Mouse (Mus musculus): ENCODE data around the gene Adamts4. TPM values are rescaled to one million over a fixed set of nuclear protein-coding genes. Genes with fewer than 3 reads are reported as not detected.

The Adamts4 gene
- 6.3 and 6.8 TPM in 2 replicates for polyA plus RNA-seq (2015; fragmentation: Nextera tagmentation; extraction: Ambion mirVana)

GRCm38 (mm10) chr1:171249913-171250600 lies at the start of gene Adamts4:
Adamts4 (plus strand) TSS chr1:171250421.
- 0 out of 2 replicates have a peak, but pooled peaks cover 3% of the 10 kb centered on the region for H3K36me3 ChIP-seq
- H3K4me3 ChIP-seq (replicated peaks), result peak within 1 kb of the TSS; percentile 35
- peak within 1 kb of the TSS; percentile 83 for H3K27ac ChIP-seq
- peak within 1 kb of the TSS; percentile 64 for H3K4me2 ChIP-seq (replicated peaks)
- no peaks in the 10 kb centered on the region for H3K9me3 ChIP-seq
- H3K9ac ChIP-seq, result peak within 1 kb of the TSS; percentile 39
- H3K4me1 ChIP-seq (replicated peaks), result peaks cover 50% of the 10 kb centered on the region
- ATAC-seq, result no peak
- 0 out of 2 replicates have a peak, but pooled peaks cover 4% of the 10 kb centered on the region for H3K27me3 ChIP-seq (replicated peaks)
- 18% methylated on average over 5 of the region's 5 CpGs for WGBS

DNA sequence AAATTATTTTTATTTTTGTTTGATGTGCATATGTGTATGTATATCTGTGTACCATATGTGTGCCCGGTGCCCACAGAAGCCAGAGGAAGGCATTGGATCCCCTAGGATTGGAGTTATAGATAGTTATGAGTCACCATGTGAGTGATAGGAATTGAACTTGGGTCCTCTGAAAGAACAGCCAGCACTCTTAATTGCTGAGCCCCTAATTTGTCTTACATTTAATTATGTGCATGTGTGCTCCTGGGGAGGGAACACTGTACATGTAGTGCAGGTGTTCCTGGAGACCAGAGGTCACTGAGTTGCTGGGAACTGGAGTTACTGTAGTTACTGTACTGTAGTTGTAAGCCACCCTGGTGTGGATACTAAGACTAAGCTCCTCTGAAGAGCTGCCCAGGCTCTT lies 49.5 kb upstream of the Adamts4 start:
- Histone ChIP-seq H3K27me3 (replicated peaks) (peaks cover 6% of the 10 kb centered on the region), H3K36me3 (no peaks in the 10 kb centered on the region), H3K4me1 (replicated peaks) (peaks cover 6% of the 10 kb centered on the region), H3K4me3 (replicated peaks) (no peak overlapping the region), H3K4me2 (replicated peaks) (no peak overlapping the region), H3K9me3 (no peaks in the 10 kb centered on the region), H3K9ac (no peak overlapping the region), H3K27ac (no peak overlapping the region)
- no peak for ATAC-seq
- WGBS, result 93% methylated on average over 1 of the region's 1 CpGs

DNA sequence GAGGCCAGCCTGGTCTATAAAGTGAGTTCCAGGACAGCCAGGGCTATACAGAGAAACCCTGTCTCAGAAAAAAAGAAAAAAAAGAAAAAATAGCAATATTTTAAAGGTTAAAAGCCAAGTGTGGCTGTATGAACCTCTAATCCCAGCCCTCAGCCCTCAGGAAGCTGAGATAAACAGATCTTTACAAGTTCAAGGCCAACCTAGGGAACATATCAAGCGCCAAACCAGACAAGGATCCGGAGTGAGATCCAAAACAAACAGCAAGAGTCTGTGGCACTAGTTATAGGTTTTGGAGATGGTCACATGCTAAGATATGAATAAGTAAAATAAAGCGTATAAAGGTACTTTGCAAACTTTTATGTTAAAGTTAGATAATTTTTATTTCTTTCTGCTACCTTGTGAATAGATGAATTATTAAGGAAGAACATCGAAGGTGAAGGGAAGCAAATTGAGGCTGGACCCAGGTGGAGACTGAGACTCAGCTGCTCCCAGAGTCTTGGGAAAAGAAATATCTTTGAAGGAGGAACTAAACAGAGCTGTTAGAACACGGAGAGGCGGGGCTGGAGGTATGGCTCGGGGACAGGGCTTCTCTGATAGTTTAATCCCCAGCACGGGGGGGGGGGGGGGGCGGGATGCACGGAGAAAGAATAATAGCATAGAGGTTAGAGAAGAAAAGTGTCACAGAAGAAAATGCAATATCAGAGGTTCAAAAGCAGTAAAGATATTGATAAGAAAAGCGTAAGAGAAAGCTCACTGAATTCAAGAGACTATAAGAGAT lies 46.6 kb upstream of the Adamts4 start:
- WGBS, result 51% methylated on average over 11 of the region's 11 CpGs
- no peak overlapping the region for H3K4me2 ChIP-seq (replicated peaks)
- no peaks in the 10 kb centered on the region for H3K36me3 ChIP-seq
- no peak; the same call in 1 of the 2 replicates for ATAC-seq
- H3K9me3 ChIP-seq, result no peaks in the 10 kb centered on the region
- H3K4me3 ChIP-seq (replicated peaks), result no peak overlapping the region
- H3K4me1 ChIP-seq (replicated peaks), result no peaks in the 10 kb centered on the region
- H3K27me3 ChIP-seq (replicated peaks), result no peaks in the 10 kb centered on the region
- no peak overlapping the region for H3K9ac ChIP-seq
- H3K27ac ChIP-seq, result no peak overlapping the region

DNA sequence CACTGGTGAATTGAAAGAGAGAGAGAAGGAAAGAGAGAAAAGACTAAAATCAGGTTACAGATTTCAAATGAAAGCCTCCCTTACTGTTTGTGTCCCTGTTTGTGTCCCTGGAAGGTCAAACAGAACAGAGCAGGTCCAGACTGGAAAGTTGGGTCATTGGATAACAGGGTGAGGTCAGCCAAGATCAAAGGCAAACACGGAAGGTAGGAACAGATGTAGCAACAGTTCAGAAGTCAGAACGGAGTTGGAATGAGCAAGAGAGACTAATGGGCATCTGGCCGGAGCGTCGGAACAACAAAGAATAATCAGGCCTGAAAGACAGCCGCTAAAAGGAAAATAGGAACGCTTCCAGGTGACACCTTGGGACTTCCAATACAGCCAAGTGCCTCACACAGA lies 46.0 kb upstream of the Adamts4 start:
- 59% methylated on average over 7 of the region's 7 CpGs for WGBS
- Histone ChIP-seq H3K4me3 (replicated peaks) (no peak overlapping the region), H3K9ac (no peak overlapping the region), H3K9me3 (no peaks in the 10 kb centered on the region), H3K4me1 (replicated peaks) (no peaks in the 10 kb centered on the region), H3K36me3 (no peaks in the 10 kb centered on the region), H3K4me2 (replicated peaks) (no peak overlapping the region), H3K27ac (no peak overlapping the region), H3K27me3 (replicated peaks) (no peaks in the 10 kb centered on the region)
- ATAC-seq, result peak; percentile 61; the same call in 1 of the 2 replicates

- Histone ChIP-seq H3K9me3 (no peaks in the 10 kb centered on the region), H3K27ac (no peak overlapping the region), H3K4me3 (replicated peaks) (no peak overlapping the region), H3K27me3 (replicated peaks) (no peaks in the 10 kb centered on the region), H3K4me1 (replicated peaks) (no peaks in the 10 kb centered on the region), H3K9ac (no peak overlapping the region), H3K4me2 (replicated peaks) (no peak overlapping the region), H3K36me3 (no peaks in the 10 kb centered on the region)
- ATAC-seq, result no peak
- 76% methylated on average over 6 of the region's 6 CpGs for WGBS
These were observed 44.3 kb upstream of the Adamts4 start for GRCm38 (mm10) chr1:171205704-171206493.

GRCm38 (mm10) chr1:171209409-171209808 lies 40.8 kb upstream of the Adamts4 start:
- Histone ChIP-seq H3K36me3 (no peaks in the 10 kb centered on the region), H3K4me3 (replicated peaks) (no peak overlapping the region), H3K4me2 (replicated peaks) (no peak overlapping the region), H3K9ac (no peak overlapping the region), H3K4me1 (replicated peaks) (no peaks in the 10 kb centered on the region), H3K27ac (no peak overlapping the region), H3K27me3 (replicated peaks) (no peaks in the 10 kb centered on the region), H3K9me3 (no peaks in the 10 kb centered on the region)
- WGBS, result 32% methylated on average over 4 of the region's 4 CpGs
- ATAC-seq, result no peak

DNA sequence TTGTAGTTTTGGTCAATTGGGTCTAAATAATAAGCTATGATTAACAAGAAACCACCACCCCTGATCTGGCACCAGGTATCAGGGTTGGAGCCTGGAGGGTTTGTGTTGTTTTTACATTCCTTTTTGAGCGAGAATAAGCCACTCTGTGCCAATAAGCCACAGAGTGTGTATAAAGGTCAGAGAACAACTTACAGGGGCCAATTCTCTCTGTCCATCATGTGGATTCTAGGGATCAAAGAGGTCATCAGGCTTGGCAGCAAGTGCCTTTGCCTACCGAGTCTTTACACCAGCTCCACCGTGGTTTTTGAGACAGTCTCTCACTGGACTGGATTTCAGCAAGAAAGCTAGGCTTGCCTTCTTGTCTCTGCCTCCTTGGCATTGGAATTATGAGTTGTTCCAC lies 37.4 kb upstream of the Adamts4 start:
- H3K27ac ChIP-seq, result no peak overlapping the region
- H3K27me3 ChIP-seq (replicated peaks), result no peaks in the 10 kb centered on the region
- ATAC-seq, result no peak
- H3K9me3 ChIP-seq, result no peaks in the 10 kb centered on the region
- H3K4me3 ChIP-seq (replicated peaks), result no peak overlapping the region
- no peak overlapping the region for H3K4me2 ChIP-seq (replicated peaks)
- no peaks in the 10 kb centered on the region; the same call in 1 of the 2 replicates for H3K36me3 ChIP-seq
- H3K9ac ChIP-seq, result no peak overlapping the region
- 0 out of 2 replicates have a peak, but pooled peaks cover 2% of the 10 kb centered on the region for H3K4me1 ChIP-seq (replicated peaks)
- WGBS, result 58% methylated on average over 3 of the region's 3 CpGs

GRCm38 (mm10) chr1:171213801-171214496 lies 36.3 kb upstream of the Adamts4 start, which contains the start of gene Nr1i3:
Nr1i3 (plus strand) TSS chr1:171213970.
- no peaks in the 10 kb centered on the region for H3K27me3 ChIP-seq (replicated peaks)
- H3K4me1 ChIP-seq (replicated peaks), result 0 out of 2 replicates have a peak, but pooled peaks cover 2% of the 10 kb centered on the region
- 0 out of 2 replicates have a peak within 1 kb of the TSS, but pooled peaks have one; percentile 0 for H3K4me3 ChIP-seq (replicated peaks)
- H3K36me3 ChIP-seq, result no peaks in the 10 kb centered on the region; the same call in 1 of the 2 replicates
- peak within 1 kb of the TSS; percentile 32 for H3K4me2 ChIP-seq (replicated peaks)
- H3K9me3 ChIP-seq, result no peaks in the 10 kb centered on the region
- ATAC-seq, result peak; percentile 96
- 0 out of 2 replicates have a peak within 1 kb of the TSS, but pooled peaks have one; percentile 1 for H3K9ac ChIP-seq
- 69% methylated on average over 10 of the region's 10 CpGs for WGBS
- peak within 1 kb of the TSS; percentile 28 for H3K27ac ChIP-seq

DNA sequence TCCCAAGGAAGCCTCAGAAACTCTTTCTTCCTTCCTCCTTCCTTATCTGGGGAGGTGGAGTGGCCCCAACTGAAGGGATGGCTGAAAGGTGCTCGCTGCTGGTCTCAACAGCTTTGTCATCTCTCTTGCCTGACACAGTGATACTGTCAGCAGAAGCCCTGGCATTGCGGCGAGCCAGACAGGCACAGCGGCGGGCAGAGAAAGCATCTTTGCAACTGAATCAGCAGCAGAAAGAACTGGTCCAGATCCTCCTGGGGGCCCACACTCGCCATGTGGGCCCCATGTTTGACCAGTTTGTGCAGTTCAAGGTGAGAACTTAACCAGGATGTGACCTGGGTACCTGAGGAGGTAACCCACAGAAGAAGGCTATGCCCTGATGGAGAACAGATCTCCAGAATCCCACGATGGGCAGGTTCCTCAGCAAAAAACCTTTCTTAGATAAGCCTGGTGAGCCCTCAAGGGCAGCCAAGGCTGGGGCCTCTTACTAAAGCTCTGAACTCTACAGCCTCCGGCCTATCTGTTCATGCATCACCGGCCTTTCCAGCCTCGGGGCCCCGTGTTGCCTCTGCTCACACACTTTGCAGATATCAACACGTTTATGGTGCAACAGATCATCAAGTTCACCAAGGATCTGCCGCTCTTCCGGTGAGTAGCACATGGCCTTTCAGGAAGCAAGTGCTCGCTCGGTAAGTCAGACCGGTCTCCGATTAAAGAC lies 33.8 kb upstream of the Adamts4 start:
- no peak overlapping the region for H3K27ac ChIP-seq

DNA sequence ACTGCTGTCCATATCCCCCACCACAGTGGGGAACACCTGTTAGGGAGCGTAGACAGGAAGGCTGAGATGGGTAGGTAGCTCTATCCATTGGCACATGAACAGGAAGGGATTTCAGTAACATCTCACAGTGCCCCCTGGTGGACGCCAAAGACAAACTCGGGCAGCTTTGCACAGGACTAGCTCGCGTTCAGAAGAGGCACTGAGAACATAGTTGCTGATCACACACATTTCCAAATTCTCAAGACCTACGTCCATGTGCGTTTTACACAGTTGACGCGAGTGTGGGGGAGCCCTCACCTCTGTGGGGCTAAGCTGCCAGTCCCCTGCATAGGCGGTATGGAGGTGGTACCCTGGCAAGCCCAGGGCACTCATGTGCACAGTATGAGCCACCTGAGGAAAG lies 29.4 kb upstream of the Adamts4 start:
- Histone ChIP-seq H3K9ac (0 out of 2 replicates have a peak overlapping the region, but pooled peaks have one; percentile 51), H3K27ac (no peak overlapping the region), H3K4me1 (replicated peaks) (peaks cover 12% of the 10 kb centered on the region), H3K27me3 (replicated peaks) (no peaks in the 10 kb centered on the region), H3K4me3 (replicated peaks) (peak overlapping the region; percentile 53; the same call in 1 of the 2 replicates), H3K9me3 (no peaks in the 10 kb centered on the region), H3K4me2 (replicated peaks) (peak overlapping the region; percentile 87), H3K36me3 (no peaks in the 10 kb centered on the region; the same call in 1 of the 2 replicates)
- peak; percentile 27 for ATAC-seq
- 8% methylated on average over 10 of the region's 10 CpGs for WGBS

More for the DNA sequence above, 33.8 kb upstream of the Adamts4 start:
- H3K4me1 ChIP-seq (replicated peaks), result peaks cover 7% of the 10 kb centered on the region
- no peak for ATAC-seq
- no peak overlapping the region for H3K9ac ChIP-seq
- H3K36me3 ChIP-seq, result no peaks in the 10 kb centered on the region; the same call in 1 of the 2 replicates
- H3K4me2 ChIP-seq (replicated peaks), result no peak overlapping the region
- WGBS, result 84% methylated on average over 18 of the region's 18 CpGs
- no peak overlapping the region for H3K4me3 ChIP-seq (replicated peaks)
- no peaks in the 10 kb centered on the region for H3K9me3 ChIP-seq
- H3K27me3 ChIP-seq (replicated peaks), result no peaks in the 10 kb centered on the region
